Mouse (Mus musculus) layer of hippocampus, postnatal 10 days (tissue): Measurements from ENCODE around the gene Napa. TPM values are rescaled to one million over a fixed set of nuclear protein-coding genes. Genes with fewer than 3 reads are reported as not detected.

Experiments
- total RNA-seq, 2 experiments: library from RNA; stranded (reverse); gene quantifications; 2 replicates each; pipeline ENCODE4 v1.2.3; 2021

The Napa gene
- total RNA-seq, 2 experiments from 2014 or later: 191 to 195 TPM

Other genes with a start within 250 kb of the Napa start
- gene Crx, start 218.5 kb upstream of the Napa start, total RNA-seq: not detected
- under 1 TPM in 1 of 2 experiments, not detected in 1; 0.23 TPM for gene Crxos, start 215.8 kb upstream of the Napa start, total RNA-seq
- 1,000 to 10,000 TPM; 1,327 to 1,522 TPM for gene Selenow, start 176.1 kb upstream of the Napa start, total RNA-seq
- 100 to 1,000 TPM; 126 to 135 TPM for gene Nop53, start 152.4 kb upstream of the Napa start, total RNA-seq
- gene Ehd2, start 130.9 kb upstream of the Napa start, total RNA-seq: 10 to 100 TPM in 1 of 2 experiments, 1 to 10 TPM in 1; 8.6 to 14.0 TPM
- 10 to 100 TPM; 19.3 to 21.1 TPM for gene Bicra, start 50.5 kb upstream of the Napa start, total RNA-seq
- under 1 TPM; 0.40 to 0.43 TPM for gene Zfp541, start 36.6 kb upstream of the Napa start, total RNA-seq
- 10 to 100 TPM; 33.3 to 39.1 TPM for gene Kptn, start 21.4 kb downstream of the Napa start, total RNA-seq
- gene Slc8a2, start 31.4 kb downstream of the Napa start, total RNA-seq: 100 to 1,000 TPM; 282 to 292 TPM
- gene Meis3, start 76.6 kb downstream of the Napa start, total RNA-seq: 10 to 100 TPM; 36.2 to 41.5 TPM
- 10 to 100 TPM; 10.8 to 11.3 TPM for gene Dhx34, start 123.6 kb downstream of the Napa start, total RNA-seq
- gene C5ar2, start 145.7 kb downstream of the Napa start, total RNA-seq: under 1 TPM; 0.33 to 0.37 TPM
- 1 to 10 TPM; 1.1 to 1.3 TPM for gene C5ar1, start 161.1 kb downstream of the Napa start, total RNA-seq
- gene Inafm1, start 175.2 kb downstream of the Napa start, total RNA-seq: 10 to 100 TPM; 35.4 to 35.8 TPM
- 10 to 100 TPM; 81.4 to 98.8 TPM for gene Ccdc9, start 188.3 kb downstream of the Napa start, total RNA-seq
- gene Bbc3, start 209.9 kb downstream of the Napa start, total RNA-seq: 10 to 100 TPM; 28.0 to 30.0 TPM